Mouse (Mus musculus) neutrophil, adult 5-6 weeks (primary cell): ENCODE measurements at regions not wholly inside any gene's neighbourhood (a gene's known extent, or its start where the extent isn't known, plus 50 kb on each side); places are given as distances from the start of the nearest gene placed in this dataset.

ENCODE experiments used
- ATAC-seq: fragments of 151-379, 151-347 bp; 2 replicates; pipeline ENCODE4 v1.8.0; 2017; ENCODE audit warnings: mild to moderate bottlenecking, moderate TSS enrichment; ENCODE audit not compliant: insufficient number of reproducible peaks, poor library complexity, low FRiP score, severe bottlenecking; ENCODE audit errors: extremely low read depth

DNA sequence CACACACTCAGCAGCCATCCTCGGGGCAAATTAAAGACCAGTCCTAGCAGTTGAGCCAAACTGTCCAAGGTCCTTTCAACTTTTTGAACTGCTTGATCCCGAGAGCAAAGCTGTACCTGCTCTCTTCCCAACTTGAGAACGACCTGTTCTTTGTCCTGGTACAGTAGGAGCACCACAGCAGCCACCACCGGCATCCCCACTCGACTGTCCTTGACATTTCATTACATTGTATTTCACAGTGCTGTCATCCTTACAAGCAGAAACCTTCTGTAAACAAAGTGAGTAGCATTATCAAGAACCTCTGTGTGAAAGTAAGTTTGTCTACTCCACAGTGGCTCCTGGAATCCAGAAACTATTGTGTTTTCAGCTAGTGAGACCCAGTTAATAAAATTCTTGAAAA is 240.2 kb upstream of the Zfp462 start:
- ATAC-seq: no peak

DNA sequence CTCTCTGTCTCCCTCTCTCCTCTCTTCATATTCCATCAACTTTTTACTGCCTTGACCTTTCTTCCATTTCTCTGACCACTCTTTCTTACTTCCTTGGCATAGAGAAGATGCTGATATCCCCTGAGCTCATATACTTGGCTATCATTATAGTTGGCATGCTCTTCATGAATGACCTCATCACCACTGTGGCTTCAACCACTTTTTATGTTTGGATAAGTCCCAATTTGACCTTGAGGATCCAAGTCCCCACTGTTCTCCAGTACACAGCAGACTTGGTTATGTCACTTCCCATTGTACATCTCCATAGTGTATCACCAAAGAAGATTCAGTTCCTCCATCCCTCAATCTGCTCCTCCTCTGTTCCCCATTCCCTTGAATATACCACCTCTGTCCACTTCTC is 235.1 kb upstream of the Zfp462 start:
- no peak for ATAC-seq

DNA sequence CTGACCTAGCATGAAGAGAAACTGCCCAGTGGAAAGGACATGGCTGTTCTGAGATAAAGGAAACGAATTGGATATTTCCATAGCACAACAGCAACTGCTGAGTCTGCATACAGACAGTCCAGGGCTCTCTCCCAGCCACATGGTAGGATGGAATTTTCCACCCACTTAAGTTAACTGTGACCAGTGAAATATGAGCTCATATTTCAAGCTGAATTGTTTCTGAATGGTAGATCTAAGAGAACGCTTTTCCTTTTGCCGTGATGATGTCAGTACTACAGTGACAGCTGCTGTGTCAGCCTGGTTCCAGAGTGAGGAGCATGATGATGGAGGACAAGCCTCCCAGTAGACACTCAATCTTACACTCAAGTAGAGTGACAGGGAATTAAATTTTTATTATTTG is 231.9 kb upstream of the Zfp462 start:
- ATAC-seq: no peak

DNA sequence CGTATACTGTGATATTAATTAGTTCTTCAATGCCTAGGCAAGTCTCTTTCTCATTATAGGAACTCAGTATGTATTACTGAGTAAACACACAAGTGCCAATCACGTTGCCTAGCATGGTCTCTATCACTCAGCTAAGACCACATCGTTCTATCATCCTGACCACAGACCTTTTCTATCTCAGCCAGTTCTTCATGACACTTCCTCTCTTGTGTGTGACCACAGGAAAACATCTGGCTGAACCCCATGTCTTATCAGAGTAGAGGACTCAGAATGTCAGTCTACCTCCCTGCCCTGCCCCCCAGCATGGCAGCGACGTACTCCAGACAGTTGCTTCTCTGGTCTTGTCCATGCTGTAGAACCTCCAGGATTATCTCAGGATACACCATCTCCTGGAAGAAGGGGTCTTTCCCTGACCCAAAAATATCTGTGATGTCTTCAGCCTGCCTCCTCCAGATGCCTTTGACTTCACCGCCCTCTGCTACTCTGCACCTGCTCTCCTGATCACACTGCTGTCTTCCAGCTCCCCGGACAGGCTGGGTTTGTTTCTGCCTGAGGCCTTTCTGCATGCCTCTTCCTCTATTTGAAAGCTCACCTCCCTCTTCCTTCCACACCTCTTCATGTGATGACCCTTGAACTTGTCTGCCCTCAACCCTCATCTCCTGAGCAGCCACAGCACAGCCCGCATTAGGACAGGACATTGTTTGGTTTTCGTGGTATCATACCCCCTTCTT is 230.1 kb upstream of the Zfp462 start:
- no peak for ATAC-seq

DNA sequence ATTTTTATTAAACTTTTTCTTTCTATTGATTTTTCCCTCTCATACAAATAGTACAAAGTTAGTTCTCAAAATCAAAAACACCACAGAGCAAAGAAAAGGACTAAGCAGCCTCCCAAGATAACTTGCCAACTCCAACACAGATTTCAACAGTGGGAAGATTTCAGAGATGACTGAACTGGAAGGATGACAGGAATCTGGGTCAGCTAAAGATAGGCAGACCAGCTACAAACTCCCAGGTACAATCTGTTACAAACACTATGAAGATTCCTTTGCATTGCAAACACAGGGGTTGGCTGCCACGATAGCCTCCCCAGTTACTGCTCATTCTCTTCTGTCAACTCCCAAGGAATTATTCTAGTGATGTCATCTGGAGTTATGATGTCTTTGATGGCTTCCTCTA is 226.8 kb upstream of the Zfp462 start:
- ATAC-seq: no peak

DNA sequence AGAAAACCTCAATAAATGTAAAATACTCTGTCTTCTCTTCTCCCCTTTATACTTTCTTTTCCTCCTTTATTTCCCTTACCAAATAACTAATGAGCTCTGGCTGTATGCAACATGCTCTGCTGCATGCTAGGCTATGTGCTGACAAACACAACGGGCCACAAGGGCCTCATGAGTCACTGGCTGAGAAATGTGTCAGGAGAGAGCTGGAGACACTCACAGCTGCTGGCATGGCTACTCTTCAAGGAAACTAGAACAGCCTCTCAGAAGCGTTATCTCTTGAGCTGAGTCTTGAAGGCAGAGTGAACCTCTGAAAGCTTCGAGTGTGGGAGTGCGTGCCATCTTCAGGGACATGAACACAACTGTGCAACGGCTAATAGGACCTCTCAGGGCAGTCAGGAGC is 205.8 kb upstream of the Zfp462 start:
- no peak for ATAC-seq

DNA sequence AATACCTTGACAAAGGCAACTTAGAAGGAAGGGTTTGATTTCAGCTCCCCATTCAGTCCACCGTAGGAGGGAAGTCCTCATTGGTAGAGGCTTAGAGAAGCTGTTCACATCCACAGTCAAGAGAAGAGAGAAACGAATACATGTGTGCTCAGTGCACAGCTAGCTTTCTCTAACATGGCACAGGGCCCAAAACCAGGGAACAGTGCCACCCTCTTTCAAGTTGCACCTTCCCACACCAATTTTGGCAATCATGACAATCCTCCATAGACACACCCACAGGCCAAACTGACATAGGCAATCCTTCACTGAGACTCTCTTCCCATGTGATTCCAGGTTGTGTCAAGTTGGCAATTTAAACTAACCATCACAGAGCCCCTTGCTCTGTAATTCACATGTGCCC is 193.4 kb upstream of the Zfp462 start:
- no peak for ATAC-seq

DNA sequence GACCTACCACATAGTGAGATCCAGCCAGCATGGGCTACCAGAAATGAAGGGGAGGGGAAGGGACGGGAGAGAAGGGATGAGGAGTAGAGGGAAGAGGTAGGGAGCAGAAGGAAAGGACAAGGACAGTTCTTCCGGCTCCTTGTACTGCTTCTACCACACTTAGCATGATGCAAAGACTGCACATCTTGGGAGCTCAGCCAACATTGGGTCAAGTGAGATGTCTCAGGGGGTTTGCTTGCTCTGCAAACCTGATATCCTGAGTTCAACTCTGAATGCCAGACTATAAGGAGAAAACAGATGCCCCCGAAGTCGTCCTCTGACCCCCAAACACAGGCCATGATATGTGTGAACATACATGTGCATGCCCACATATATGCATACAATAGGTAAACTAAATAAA is 188.4 kb upstream of the Zfp462 start:
- no peak for ATAC-seq

DNA sequence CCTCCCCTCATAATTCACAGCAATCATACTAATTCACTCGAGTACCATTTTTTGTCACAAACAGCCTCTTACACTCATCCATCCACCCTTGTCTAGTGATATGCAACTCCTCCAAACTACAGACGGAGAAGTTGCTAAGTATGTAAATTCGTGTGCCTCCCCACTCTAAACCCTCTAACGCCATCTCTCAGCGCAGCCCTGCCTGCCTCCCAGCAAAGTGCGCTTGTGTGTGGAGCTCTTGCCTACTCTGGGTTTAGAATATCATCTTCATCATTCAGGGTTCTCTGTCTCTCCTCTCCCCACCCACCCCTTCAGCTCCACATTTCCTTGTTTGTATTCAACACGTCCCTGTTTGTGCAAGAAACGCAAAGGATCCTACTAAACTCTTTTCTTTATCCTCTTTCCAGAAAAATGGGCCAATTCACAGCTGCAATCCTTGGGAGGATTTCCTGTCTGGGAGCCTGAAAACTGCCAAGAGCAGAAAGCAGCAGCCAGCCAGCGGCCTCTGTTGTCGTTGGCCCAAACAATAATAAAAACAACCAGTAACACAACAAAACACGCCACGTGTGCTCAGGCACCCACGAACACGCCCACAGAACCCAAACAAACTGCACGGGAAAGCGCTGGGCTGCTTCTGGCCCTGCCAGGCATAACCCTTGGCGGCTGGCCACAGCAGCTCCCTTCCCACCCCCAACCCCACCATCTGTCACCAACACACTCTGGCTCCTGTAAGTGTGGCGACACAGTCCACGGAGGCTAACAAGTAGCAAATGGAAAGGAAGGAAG is 186.9 kb upstream of the Zfp462 start:
- no peak for ATAC-seq

DNA sequence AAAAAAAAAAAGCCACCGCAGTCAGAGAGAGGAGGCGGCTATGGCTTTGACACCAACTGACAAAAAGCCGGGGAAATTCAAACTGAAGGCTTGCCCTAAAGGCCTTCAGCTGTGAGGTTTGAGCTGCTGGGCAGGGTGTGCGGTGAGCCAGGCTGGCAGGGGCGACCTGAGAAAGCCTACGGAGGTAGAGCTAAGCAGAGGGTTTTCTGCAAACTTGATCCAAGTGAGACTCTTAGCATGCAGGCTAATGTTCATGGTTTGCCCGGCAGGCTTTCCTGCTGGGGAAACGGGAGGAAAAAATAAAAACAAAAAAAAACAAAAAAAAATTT is 186.4 kb upstream of the Zfp462 start:
- no peak for ATAC-seq

DNA sequence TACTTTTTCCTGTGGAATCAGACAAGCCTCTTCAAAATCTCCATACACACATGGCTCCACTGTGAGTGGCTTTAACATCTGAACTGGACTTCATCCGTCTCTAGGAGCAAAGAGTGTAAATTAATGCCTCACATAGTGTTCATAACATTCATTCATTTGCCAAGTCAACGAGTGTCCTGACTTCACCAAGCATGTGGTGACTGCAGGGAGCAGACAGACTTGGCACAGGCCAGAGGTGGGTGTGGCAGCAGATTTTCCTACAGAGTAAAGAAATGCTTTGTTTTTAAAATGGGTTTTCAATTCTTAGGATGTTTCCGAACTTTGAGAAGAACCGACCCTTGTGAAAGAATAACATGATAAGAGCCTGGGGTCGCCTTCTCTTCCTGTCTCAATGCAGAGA is 183.6 kb upstream of the Zfp462 start:
- no peak for ATAC-seq

DNA sequence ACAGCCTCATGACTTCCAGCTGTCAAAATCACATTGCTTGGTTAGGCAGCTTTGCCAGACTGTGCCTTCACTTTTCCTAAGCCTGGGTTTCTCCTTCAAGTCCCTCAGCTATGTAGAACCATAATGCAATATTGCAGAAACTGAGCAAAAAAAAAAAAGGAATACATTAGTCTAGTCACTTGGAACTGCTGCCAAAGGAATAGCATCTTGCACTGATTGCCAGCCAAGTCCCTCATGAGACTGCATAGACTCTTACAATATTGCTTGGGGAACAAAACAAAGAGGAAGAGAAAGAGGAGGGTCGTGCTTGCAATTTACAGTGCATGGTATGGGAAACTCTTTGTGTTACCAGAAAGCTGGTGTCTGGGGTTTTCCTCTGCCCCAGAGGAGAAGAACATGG is 179.8 kb upstream of the Zfp462 start:
- no peak for ATAC-seq

DNA sequence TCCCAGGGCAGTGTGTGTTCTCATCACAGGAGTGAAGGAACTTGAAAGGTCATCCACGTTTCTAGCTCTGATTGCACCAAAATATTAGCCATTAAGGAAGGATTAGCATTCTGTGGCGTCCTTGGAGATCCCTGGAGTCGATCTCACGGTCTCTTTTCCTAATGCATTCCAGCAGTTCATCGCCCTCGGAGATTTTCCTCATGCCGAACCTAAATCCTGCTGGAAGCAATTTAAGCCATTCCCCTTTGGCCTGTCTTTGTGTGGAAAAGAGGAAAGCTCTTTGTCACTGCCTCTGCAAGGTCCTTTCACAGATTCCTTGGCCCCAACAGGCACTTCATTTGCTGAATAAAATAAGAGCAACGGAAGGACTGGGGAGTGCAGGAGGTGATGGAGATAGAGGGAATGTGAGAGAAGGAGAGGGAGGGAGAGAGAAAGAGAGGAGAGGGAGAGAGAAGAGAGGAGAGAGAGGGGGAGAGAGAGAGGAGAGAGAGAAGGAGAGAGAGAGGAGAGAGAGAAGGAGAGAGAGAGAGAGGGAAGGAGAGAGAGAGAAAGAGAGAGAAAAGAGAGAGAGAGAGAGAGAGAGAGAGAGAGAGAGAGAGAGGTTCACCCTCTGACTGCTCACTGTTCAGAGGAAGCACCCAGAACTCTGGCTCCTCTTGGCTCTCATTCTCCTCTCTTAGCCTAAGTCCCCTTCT is 177.2 kb upstream of the Zfp462 start:
- ATAC-seq: no peak

DNA sequence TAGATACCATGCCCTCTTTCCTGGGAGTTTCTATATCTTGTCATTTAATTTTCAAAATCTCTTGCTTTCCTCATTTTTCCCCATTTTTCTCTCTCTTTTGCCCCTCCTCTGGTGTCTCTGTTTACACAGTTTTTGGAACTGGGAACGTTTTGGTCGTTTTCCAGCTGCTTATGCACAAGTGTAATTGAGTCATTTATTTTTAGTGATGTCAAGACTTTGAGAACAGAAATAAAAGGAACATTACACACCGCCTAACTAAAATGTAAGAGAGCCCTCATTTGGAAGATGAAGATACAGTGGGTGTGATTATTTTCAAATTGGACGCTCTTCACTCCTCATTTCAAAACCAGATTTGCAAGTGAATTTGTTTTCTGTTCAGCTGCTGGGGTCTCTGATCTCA is 176.0 kb upstream of the Zfp462 start:
- ATAC-seq: no peak

DNA sequence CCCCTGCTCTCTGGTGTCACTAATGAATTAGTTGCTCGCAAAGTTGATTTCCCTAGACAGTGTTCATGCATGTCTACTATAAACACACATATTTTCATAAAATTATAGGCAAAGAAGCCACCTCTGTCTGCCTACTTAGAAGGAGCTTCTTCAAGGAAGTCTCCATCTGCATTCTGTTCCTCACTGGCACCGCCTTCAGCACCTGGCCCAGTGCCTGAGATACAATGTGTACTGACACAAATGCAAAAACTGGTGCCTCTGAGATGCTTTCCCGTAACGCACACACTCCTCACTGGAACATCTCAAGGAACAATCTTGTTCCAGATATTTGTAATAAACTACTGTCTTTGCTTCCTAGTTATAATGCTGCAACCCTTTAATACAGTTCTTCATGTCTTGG is 170.8 kb upstream of the Zfp462 start:
- ATAC-seq: no peak

DNA sequence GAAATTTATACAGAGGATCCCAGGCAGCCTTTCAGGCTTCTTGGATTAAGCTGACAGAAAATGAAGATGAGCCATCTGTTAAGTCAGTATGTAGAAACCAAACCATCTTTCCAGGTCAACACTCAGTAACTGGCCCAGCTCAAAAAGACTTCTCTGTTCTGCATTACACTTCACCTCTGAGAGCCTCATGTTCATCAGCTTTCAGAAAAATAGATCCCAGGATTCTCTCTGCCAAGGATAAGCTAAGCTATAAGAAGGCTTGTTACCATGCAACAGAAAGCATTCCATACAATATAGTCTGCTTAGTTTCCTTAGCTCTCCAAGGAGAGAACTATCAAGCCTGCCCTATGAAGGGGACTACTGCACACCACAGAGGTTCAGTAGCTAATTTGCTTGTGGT is 170.1 kb upstream of the Zfp462 start:
- no peak for ATAC-seq

DNA sequence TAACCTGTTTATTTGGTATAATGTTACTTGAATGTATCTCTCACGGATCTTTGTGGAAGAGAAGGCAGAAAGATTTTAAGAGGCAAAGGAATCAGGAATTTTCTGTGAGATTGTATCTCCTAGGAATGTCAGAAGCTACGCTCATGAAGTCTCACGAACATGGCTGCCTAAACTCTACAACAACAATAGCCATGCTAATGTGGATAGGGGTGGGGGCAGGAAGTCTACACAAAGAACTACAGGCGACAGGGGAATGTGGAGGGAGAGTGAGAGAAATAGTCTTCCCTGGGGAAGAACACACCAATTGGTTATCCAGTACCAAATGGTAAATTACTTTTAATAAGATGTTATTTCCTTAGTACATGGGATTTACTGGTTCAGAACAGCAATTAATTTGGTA is 164.3 kb upstream of the Zfp462 start:
- ATAC-seq: no peak

DNA sequence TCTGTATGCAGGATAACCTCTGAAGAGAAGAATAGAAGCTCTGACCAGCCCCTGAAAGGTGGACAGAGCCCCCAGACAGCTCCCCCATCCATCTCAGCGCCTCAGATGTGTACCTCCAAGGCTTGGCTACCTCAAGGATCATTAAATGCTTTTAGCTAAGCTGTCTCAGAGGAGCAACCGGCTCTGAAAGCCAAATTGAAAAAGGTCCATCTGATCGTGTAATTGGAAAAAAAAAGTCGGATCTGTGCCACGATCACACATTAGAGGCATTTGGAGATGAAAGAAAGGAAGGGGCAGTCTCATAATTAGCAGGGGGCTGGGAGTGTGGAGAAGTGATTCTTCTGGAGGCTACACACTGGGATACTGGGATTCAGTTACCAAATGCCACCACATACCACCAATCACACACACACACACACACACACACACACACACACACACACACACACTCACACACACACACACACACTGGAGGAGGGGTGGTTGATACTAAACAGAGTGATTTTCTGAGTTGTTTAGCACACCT is 153.6 kb upstream of the Zfp462 start:
- ATAC-seq: no peak

DNA sequence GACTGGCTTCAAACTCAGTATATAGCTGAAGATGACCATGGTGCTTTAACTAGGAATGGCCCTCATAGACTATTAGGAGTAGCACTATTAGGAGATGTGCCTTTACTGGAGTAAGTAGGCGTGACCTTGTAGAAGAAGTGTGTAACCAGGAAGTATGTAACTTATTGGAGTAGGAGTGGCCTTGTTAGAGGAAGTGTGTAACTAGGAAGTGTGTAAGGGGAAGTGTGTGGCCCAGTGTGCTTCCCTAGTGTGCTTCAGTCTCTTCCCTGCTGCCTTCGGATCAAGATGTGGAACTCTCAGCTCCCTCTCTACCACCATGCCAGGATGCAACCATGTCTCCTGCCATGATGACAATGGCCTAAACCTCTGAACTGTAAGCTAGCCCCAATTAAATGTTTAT is 151.0 kb upstream of the Zfp462 start:
- peak; percentile 79 for ATAC-seq

DNA sequence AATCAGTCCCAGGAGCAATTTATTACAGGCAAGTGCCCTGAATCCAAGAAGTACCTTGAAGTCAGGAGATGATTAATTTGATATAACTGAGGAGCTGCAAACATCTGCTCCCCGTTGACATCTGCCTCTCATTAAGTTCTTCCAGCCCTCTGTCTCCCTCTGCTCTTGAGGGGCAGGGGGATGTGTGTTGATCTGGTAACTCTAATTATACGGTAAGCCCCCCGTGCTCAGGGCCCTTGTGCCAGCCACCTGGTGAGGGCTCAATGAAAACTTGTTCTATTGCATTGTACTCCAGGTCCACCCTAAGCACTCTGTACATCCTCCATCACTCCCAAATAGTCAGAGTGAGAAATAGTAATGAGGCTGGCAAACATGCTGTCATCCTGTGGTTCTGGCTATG is 149.6 kb upstream of the Zfp462 start:
- no peak for ATAC-seq
